Comparison of ENCODE assay signal across 31 mouse cellular contexts in the genomic region with DNA sequence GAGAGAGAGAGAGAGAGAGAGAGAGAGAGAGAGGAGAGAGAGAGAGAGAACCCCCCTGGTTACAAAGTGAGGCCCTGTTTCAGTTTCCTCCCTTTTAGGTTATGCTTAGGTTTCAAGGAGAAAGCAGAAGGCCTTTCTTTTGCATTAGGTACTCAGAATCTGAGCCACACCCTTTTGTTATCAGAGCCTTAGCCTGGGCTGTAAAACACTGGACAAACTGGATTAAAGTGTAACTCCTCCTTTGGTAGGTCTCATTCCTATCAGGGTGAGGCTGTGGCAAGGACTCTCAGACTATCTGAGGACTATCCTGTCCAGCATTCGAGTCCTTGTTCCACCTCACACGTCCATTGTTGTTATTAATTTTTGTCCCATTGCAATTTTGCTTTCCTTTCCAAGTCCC. TPM values are rescaled to one million over a fixed set of nuclear protein-coding genes. Genes with fewer than 3 reads are reported as not detected.
DNase-seq lines count a peak whose midpoint lies in the region; ATAC-seq and TF ChIP-seq lines count a peak whose summit lies in the region.
"Had no signal": no experiment of that assay in that cellular context is flagged by ENCODE, and none has a peak within 500 bp of the region (broad histone marks: within the 10 kb centered on the region; RNA-seq: fewer than 3 reads in every experiment).

No protein-coding gene starts in this region.

- H3K36me3 ChIP-seq in intestine, embryonic 14.5 days (ENCODE audit: control insufficient read depth, insufficient read depth, low read length), result no peaks in the 10 kb centered on the region
- H3K36me3 ChIP-seq in intestine, postnatal 0 days (ENCODE audit: control insufficient read depth, insufficient read depth), result no peaks in the 10 kb centered on the region
- H3K36me3 ChIP-seq in intestine, embryonic 16.5 days (ENCODE audit: control insufficient read depth, insufficient read depth, low read length), result no peaks in the 10 kb centered on the region
- H3K36me3 ChIP-seq: forebrain, embryonic 10.5 days; G1E; heart, embryonic 12.5 days; heart, embryonic 15.5 days; hindbrain, embryonic 10.5 days; hindbrain, embryonic 13.5 days had no signal

- no peaks in the 10 kb centered on the region for H3K27me3 ChIP-seq in intestine, embryonic 14.5 days (replicated peaks; ENCODE audit: control insufficient read depth, insufficient read depth, low read length)
- no peaks in the 10 kb centered on the region for H3K27me3 ChIP-seq in intestine, postnatal 0 days (replicated peaks; ENCODE audit: control insufficient read depth, insufficient read depth, low read length)
- no peaks in the 10 kb centered on the region for H3K27me3 ChIP-seq in intestine, embryonic 16.5 days (replicated peaks; ENCODE audit: control insufficient read depth, insufficient read depth, low read length)
- H3K27me3 ChIP-seq: forebrain, embryonic 13.5 days; heart, embryonic 12.5 days; heart, embryonic 15.5 days; hindbrain, embryonic 13.5 days; Patski had no signal

- H3K4me2 ChIP-seq in intestine, embryonic 14.5 days (ENCODE audit: low read length), result no peak overlapping the region
- H3K4me2 ChIP-seq in intestine, postnatal 0 days (replicated peaks; ENCODE audit: low read depth), result no peak overlapping the region
- H3K4me2 ChIP-seq in intestine, embryonic 16.5 days (ENCODE audit: low read depth, low read length), result no peak overlapping the region
- H3K4me2 ChIP-seq: forebrain, embryonic 13.5 days; heart, embryonic 12.5 days; heart, embryonic 15.5 days; hindbrain, embryonic 13.5 days had no signal

- no peak for DNase-seq in intestine, embryonic 14.5 days (ENCODE audit: low spot score)
- peak; percentile 64 for DNase-seq in R1 (ENCODE audit: low read depth, low spot score)
- no peak for DNase-seq in ovary, postnatal 10 days (ENCODE audit: low spot score)
- DNase-seq in kidney, postnatal 14 days, result no peak
- DNase-seq in gastrocnemius, postnatal 14 days, result no peak
- DNase-seq: adrenal gland, postnatal 10 days; adrenal gland, postnatal 36 days; cerebellum, adult 18-20 months; cerebellum, adult 9-10 months; cerebellum, postnatal 14 days; gastrocnemius, adult 2 months; gastrocnemius, postnatal 25 days; heart, adult 18-20 months; heart, postnatal 10 days; heart, postnatal 36 days had no signal

- ATAC-seq in intestine, embryonic 14.5 days (replicated peaks; ENCODE audit: low FRiP score, low TSS enrichment, low read depth), result 0 out of 2 replicates have a peak, but pooled peaks have one; percentile 50
- no peak for ATAC-seq in intestine, postnatal 0 days
- peak; percentile 67 for ATAC-seq in intestine, embryonic 16.5 days
- ATAC-seq: activated CD4-positive, CD25-positive, alpha-beta regulatory T cell, adult 4 months; forebrain, embryonic 13.5 days; forebrain, embryonic 16.5 days; hindbrain, embryonic 16.5 days; Patski had no signal

- intact Hi-C loops in gastrocnemius, postnatal 14 days (cut with DNase I; ENCODE audit: low total_unique reads), result no loop called here

- H3K4me1 ChIP-seq in intestine, embryonic 14.5 days (replicated peaks; ENCODE audit: control insufficient read depth, insufficient read depth, low read length), result no peaks in the 10 kb centered on the region
- H3K4me1 ChIP-seq in intestine, postnatal 0 days (replicated peaks; ENCODE audit: control insufficient read depth, insufficient read depth, low read length), result no peaks in the 10 kb centered on the region
- no peaks in the 10 kb centered on the region for H3K4me1 ChIP-seq in intestine, embryonic 16.5 days (ENCODE audit: control insufficient read depth, insufficient read depth, low read length)
- H3K4me1 ChIP-seq: forebrain, embryonic 10.5 days; forebrain, embryonic 13.5 days; heart, embryonic 12.5 days; heart, embryonic 15.5 days; hindbrain, embryonic 10.5 days; hindbrain, embryonic 13.5 days had no signal

- TF ChIP-seq CTCF in intestine, postnatal 0 days (IDR thresholded peaks at IDR 0.05; ENCODE audit: low read depth), result no peak

- no peak overlapping the region for H3K4me3 ChIP-seq in intestine, embryonic 14.5 days (ENCODE audit: low read depth, low read length)
- no peak overlapping the region for H3K4me3 ChIP-seq in intestine, postnatal 0 days (ENCODE audit: low read depth, low read length)
- no peak overlapping the region for H3K4me3 ChIP-seq in intestine, embryonic 16.5 days (ENCODE audit: low read length)
- H3K4me3 ChIP-seq: forebrain, embryonic 10.5 days; forebrain, embryonic 13.5 days; gastrocnemius, adult 2 months; heart, embryonic 12.5 days; heart, embryonic 15.5 days; hindbrain, embryonic 10.5 days; hindbrain, embryonic 13.5 days had no signal

- 68% methylated on average over 2 of the region's 2 CpGs for WGBS in intestine, embryonic 14.5 days
- whole genome bisulfite sequencing in intestine, postnatal 0 days, result 29% methylated on average over 2 of the region's 2 CpGs
- 77% methylated on average over 2 of the region's 2 CpGs for WGBS in intestine, embryonic 16.5 days

- no peak overlapping the region for H3K9ac ChIP-seq in intestine, embryonic 14.5 days (ENCODE audit: low read length)
- no peak overlapping the region for H3K9ac ChIP-seq in intestine, postnatal 0 days (ENCODE audit: low read depth, low read length)
- H3K9ac ChIP-seq in intestine, embryonic 16.5 days (ENCODE audit: low read depth, low read length), result no peak overlapping the region
- H3K9ac ChIP-seq: forebrain, embryonic 13.5 days; heart, embryonic 12.5 days; heart, embryonic 15.5 days; hindbrain, embryonic 13.5 days had no signal

- H3K9me3 ChIP-seq in intestine, embryonic 14.5 days (ENCODE audit: control insufficient read depth, low read length), result peaks cover 6% of the 10 kb centered on the region; the same call in 1 of the 2 replicates
- H3K9me3 ChIP-seq in intestine, postnatal 0 days (ENCODE audit: control insufficient read depth), result no peaks in the 10 kb centered on the region
- H3K9me3 ChIP-seq in intestine, embryonic 16.5 days (ENCODE audit: control insufficient read depth, low read length), result 0 out of 2 replicates have a peak, but pooled peaks cover 3% of the 10 kb centered on the region
- H3K9me3 ChIP-seq: heart, embryonic 15.5 days had no signal

- no peak overlapping the region for H3K27ac ChIP-seq in intestine, embryonic 14.5 days (ENCODE audit: low read depth)
- no peak overlapping the region for H3K27ac ChIP-seq in intestine, postnatal 0 days (ENCODE audit: low read depth, low read length)
- no peak overlapping the region for H3K27ac ChIP-seq in intestine, embryonic 16.5 days (ENCODE audit: low read length)
- H3K27ac ChIP-seq: forebrain, embryonic 10.5 days; forebrain, embryonic 13.5 days; gastrocnemius, adult 2 months; heart, embryonic 15.5 days; hindbrain, embryonic 10.5 days; hindbrain, embryonic 13.5 days had no signal

RNA-seq across cellular contexts. Expression of gene Zfp42, which starts 1.4 kb away (rescaled TPM):
- 0.16 TPM in 2 replicates for polyA plus RNA-seq in intestine, embryonic 14.5 days (2014; fragmentation: Nextera tagmentation; extraction: Ambion mirVana)
- not detected in 2 replicates for polyA plus RNA-seq in intestine, postnatal 0 days (2015; fragmentation: Nextera tagmentation; extraction: Ambion mirVana)
- polyA plus RNA-seq in intestine, embryonic 16.5 days (2015; fragmentation: Nextera tagmentation; extraction: Ambion mirVana), result not detected in 2 replicates
- total RNA-seq in gastrocnemius, postnatal 14 days (2021), result not detected
- total RNA-seq: adrenal gland, postnatal 10 days; adrenal gland, postnatal 36 days; G1E; gastrocnemius, adult 2 months; gastrocnemius, postnatal 25 days; heart, adult 18-20 months; heart, postnatal 10 days; heart, postnatal 36 days had no signal
- polyA plus RNA-seq: activated CD4-positive, CD25-positive, alpha-beta regulatory T cell, adult 4 months; embryonic facial prominence, embryonic 11.5 days; embryonic facial prominence, embryonic 14.5 days; forebrain, embryonic 10.5 days; forebrain, embryonic 13.5 days; forebrain, embryonic 16.5 days; G1E; gonadal fat pad, adult 2 months; heart, embryonic 12.5 days; heart, embryonic 15.5 days; hindbrain, embryonic 10.5 days; hindbrain, embryonic 13.5 days; hindbrain, embryonic 16.5 days had no signal
